Mouse (Mus musculus): ENCODE measurements at regions not wholly inside any gene's neighbourhood (a gene's known extent, or its start where the extent isn't known, plus 50 kb on each side); places are given as distances from the start of the nearest gene placed in this dataset.

DNA sequence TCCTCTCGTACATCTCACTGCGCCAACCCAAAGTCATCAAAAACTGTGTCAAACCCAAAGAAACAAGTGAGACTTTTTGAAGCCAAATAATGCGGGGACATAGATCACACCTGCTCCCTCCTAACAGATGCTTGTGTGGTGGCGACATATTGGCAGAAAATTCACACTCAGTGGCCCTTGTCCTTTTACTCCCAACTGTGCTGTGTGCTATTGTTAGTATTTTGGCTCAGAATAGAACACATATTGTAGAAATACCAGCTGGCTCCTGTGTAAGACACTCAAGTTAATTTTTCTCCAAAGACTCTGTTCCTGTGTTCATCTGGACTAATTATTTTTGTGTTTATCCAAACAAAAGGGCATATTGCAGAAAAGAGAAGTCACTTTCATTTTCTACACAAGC, 487.2 kb downstream of the Epha4 start:
- TF ChIP-seq POLR2A (IDR thresholded peaks at IDR 0.05; ENCODE audit: low read depth, low read length) (no peak), CTCF (IDR thresholded peaks at IDR 0.05; ENCODE audit: extremely low read depth, insufficient read length, insufficient replicate concordance, low read depth, low read length) (no peak)
